Mouse (Mus musculus) thymus, adult 2 months (tissue): ENCODE data around the gene Cpsf6.

Source experiments
- CTCF ChIP-seq: fragments of 200-500 bp; IDR thresholded peaks from 2 replicates; pipeline ENCODE4 v1.5.1; 2012; ENCODE audit warnings: mild to moderate bottlenecking, control low read depth, low read length, moderate library complexity, borderline replicate concordance; ENCODE audit not compliant: control insufficient read depth, poor library complexity, insufficient read depth; ENCODE audit errors: extremely low read depth
- POLR2A ChIP-seq: fragments of 200-500 bp; IDR thresholded peaks from 2 replicates; pipeline ENCODE4 v1.6.1; 2012; ENCODE audit warnings: mild to moderate bottlenecking, low read length, control low read depth, moderate library complexity; ENCODE audit not compliant: control insufficient read depth, poor library complexity, insufficient read depth; ENCODE audit errors: extremely low read depth

- TF ChIP-seq CTCF, result no peak
- TF ChIP-seq POLR2A, result no peak
Observed at GRCm38 (mm10) chr10:117398044-117398780, 18.4 kb upstream of the Cpsf6 start.
